Mouse (Mus musculus) thymus, adult 2 months (tissue): ENCODE results near the gene Kbtbd12. TPM values are rescaled to one million over a fixed set of nuclear protein-coding genes. Genes with fewer than 3 reads are reported as not detected.

Experiments used
- DNase-seq: peaks from one replicate; pipeline ENCODE4 v3.0.0; 2021
- H3K27ac ChIP-seq: fragments of 200-500 bp; 2 replicates; pipeline ENCODE4 v1.5.1; 2012; ENCODE audit warnings: low read length, control low read depth; ENCODE audit not compliant: control insufficient read depth, insufficient read depth
- H3K27me3 ChIP-seq: fragments of 200-500 bp; 2 replicates; pipeline ENCODE4 v1.6.1; 2012; ENCODE audit warnings: mild to moderate bottlenecking, low read length, moderate library complexity, mixed read lengths; ENCODE audit not compliant: control insufficient read depth, insufficient read depth
- H3K36me3 ChIP-seq: fragments of 200-500 bp; 2 replicates; pipeline ENCODE4 v1.6.1; 2012; ENCODE audit warnings: mild to moderate bottlenecking, low read length, moderate library complexity; ENCODE audit not compliant: control insufficient read depth, insufficient read depth
- H3K4me1 ChIP-seq: fragments of 200-500 bp; replicated peaks from 2 replicates; pipeline ENCODE4 v1.6.1; 2012; ENCODE audit warnings: low read length; ENCODE audit not compliant: control insufficient read depth, insufficient read depth
- H3K4me3 ChIP-seq: fragments of 200-500 bp; 2 replicates; pipeline ENCODE4 v1.5.1; 2012; ENCODE audit warnings: mild to moderate bottlenecking, low read length, control low read depth, moderate library complexity; ENCODE audit not compliant: control insufficient read depth, insufficient read depth
- CTCF ChIP-seq: fragments of 200-500 bp; IDR thresholded peaks from 2 replicates; pipeline ENCODE4 v1.5.1; 2012; ENCODE audit warnings: mild to moderate bottlenecking, control low read depth, low read length, moderate library complexity, borderline replicate concordance; ENCODE audit not compliant: control insufficient read depth, poor library complexity, insufficient read depth; ENCODE audit errors: extremely low read depth
- POLR2A ChIP-seq: fragments of 200-500 bp; IDR thresholded peaks from 2 replicates; pipeline ENCODE4 v1.6.1; 2012; ENCODE audit warnings: mild to moderate bottlenecking, low read length, control low read depth, moderate library complexity; ENCODE audit not compliant: control insufficient read depth, poor library complexity, insufficient read depth; ENCODE audit errors: extremely low read depth
- WGBS: fragments of 180-500 bp; shearing (Covaris S2); methylation state at CpG from one replicate; pipeline ENCODE4 v1.1.7; 2018; 5-methylcytosine and 5-hydroxymethylcytosine counted together
- polyA plus RNA-seq: library from polyadenylated mRNA; depleted of rRNA; stranded (reverse); fragments of >200 nt; gene quantifications from 2 replicates; pipeline ENCODE4 v1.2.3, GENCODE M21; 2012

Kbtbd12 gene
- polyA plus RNA-seq, 1 experiment: 1.1 TPM

GRCm38 (mm10) chr6:88606417-88606816, 31.3 kb downstream of the Kbtbd12 start:
- no peak overlapping the region for H3K27ac ChIP-seq
- no peak overlapping the region for H3K4me3 ChIP-seq
- WGBS: 68% methylated on average over 2 of the region's 2 CpGs
- no peaks in the 10 kb centered on the region for H3K27me3 ChIP-seq
- no peak for TF ChIP-seq POLR2A
- TF ChIP-seq CTCF: no peak
- H3K36me3 ChIP-seq: no peaks in the 10 kb centered on the region
- no peaks in the 10 kb centered on the region for H3K4me1 ChIP-seq
- DNase-seq: no peak

GRCm38 (mm10) chr6:88605715-88606114, 32.0 kb downstream of the Kbtbd12 start:
- H3K4me1 ChIP-seq: no peaks in the 10 kb centered on the region
- H3K27ac ChIP-seq: no peak overlapping the region
- 96% methylated on average over 2 of the region's 2 CpGs for WGBS
- H3K27me3 ChIP-seq: no peaks in the 10 kb centered on the region
- H3K4me3 ChIP-seq: no peak overlapping the region
- no peaks in the 10 kb centered on the region for H3K36me3 ChIP-seq
- no peak for TF ChIP-seq POLR2A
- TF ChIP-seq CTCF: no peak
- DNase-seq: no peak

GRCm38 (mm10) chr6:88605235-88605634, 32.5 kb downstream of the Kbtbd12 start:
- Histone ChIP-seq H3K4me1 (no peaks in the 10 kb centered on the region), H3K27ac (no peak overlapping the region), H3K4me3 (no peak overlapping the region), H3K36me3 (no peaks in the 10 kb centered on the region), H3K27me3 (no peaks in the 10 kb centered on the region)
- 76% methylated on average over 2 of the region's 2 CpGs for WGBS
- no peak for DNase-seq
- TF ChIP-seq POLR2A (no peak), CTCF (no peak)

GRCm38 (mm10) chr6:88596108-88596507, 41.6 kb downstream of the Kbtbd12 start:
- Histone ChIP-seq H3K36me3 (no peaks in the 10 kb centered on the region), H3K27ac (no peak overlapping the region), H3K4me3 (no peak overlapping the region), H3K27me3 (no peaks in the 10 kb centered on the region), H3K4me1 (no peaks in the 10 kb centered on the region)
- no peak for TF ChIP-seq POLR2A
- no peak for TF ChIP-seq CTCF
- 80% methylated on average over 2 of the region's 2 CpGs for WGBS
- DNase-seq: no peak

- WGBS: 97% methylated on average over 6 of the region's 6 CpGs
- no peaks in the 10 kb centered on the region for H3K4me1 ChIP-seq
- no peaks in the 10 kb centered on the region for H3K27me3 ChIP-seq
- H3K4me3 ChIP-seq: no peak overlapping the region
- no peak for DNase-seq
- no peak overlapping the region for H3K27ac ChIP-seq
- no peak for TF ChIP-seq POLR2A
- TF ChIP-seq CTCF: no peak
- no peaks in the 10 kb centered on the region for H3K36me3 ChIP-seq
Measured at GRCm38 (mm10) chr6:88592367-88592766, 45.4 kb downstream of the Kbtbd12 start.

- Histone ChIP-seq H3K4me3 (no peak overlapping the region), H3K27me3 (no peaks in the 10 kb centered on the region), H3K4me1 (no peaks in the 10 kb centered on the region), H3K27ac (no peak overlapping the region), H3K36me3 (no peaks in the 10 kb centered on the region)
- no peak for DNase-seq
- 92% methylated on average over 4 of the region's 4 CpGs for WGBS
- TF ChIP-seq CTCF (no peak), POLR2A (no peak)
Measured at GRCm38 (mm10) chr6:88590231-88590630, 47.5 kb downstream of the Kbtbd12 start.

- Histone ChIP-seq H3K4me3 (no peak overlapping the region), H3K27me3 (no peaks in the 10 kb centered on the region), H3K36me3 (no peaks in the 10 kb centered on the region), H3K27ac (no peak overlapping the region), H3K4me1 (no peaks in the 10 kb centered on the region)
- no peak for DNase-seq
- no peak for TF ChIP-seq POLR2A
- TF ChIP-seq CTCF: no peak
- WGBS: 28% methylated on average over 5 of the region's 5 CpGs
Measured at GRCm38 (mm10) chr6:88589517-88589916, 48.2 kb downstream of the Kbtbd12 start.
